Mouse (Mus musculus): ENCODE measurements around the gene Gm10058. TPM values are rescaled to one million over a fixed set of nuclear protein-coding genes. Genes with fewer than 3 reads are reported as not detected.
"Not testable (repeated sequence)": the region's sequence is repeated elsewhere in the genome, so short reads cannot be mapped to it uniquely, and the experiment has no call there.

Gene Gm10058
- not detected in 2 replicates for polyA plus RNA-seq (2015; fragmentation: Nextera tagmentation; extraction: Ambion mirVana)

- not testable (repeated sequence) for H3K9ac ChIP-seq (replicated peaks); H3K36me3 ChIP-seq; H3K27ac ChIP-seq (replicated peaks); H3K4me3 ChIP-seq (replicated peaks); H3K4me2 ChIP-seq; ATAC-seq (ENCODE audit: low FRiP score); H3K27me3 ChIP-seq (replicated peaks); H3K9me3 ChIP-seq (replicated peaks); H3K4me1 ChIP-seq
- no CpG with 5 or more reads among the region's 5 CpGs for WGBS
Observed at GRCm38 (mm10) chrX:27946785-27947184, at the start of gene Gm10058. TSS of gene Gm10058 (minus strand) at chrX:27946885.
